Mouse (Mus musculus) 3T3-L1 (cell line): ENCODE results near the gene Elovl7.

Source experiments
- DNase-seq: peaks from one replicate; pipeline ENCODE4 v3.0.0-alpha.2; 2015; ENCODE audit warnings: low read depth, low spot score

Elovl7 gene

DNA sequence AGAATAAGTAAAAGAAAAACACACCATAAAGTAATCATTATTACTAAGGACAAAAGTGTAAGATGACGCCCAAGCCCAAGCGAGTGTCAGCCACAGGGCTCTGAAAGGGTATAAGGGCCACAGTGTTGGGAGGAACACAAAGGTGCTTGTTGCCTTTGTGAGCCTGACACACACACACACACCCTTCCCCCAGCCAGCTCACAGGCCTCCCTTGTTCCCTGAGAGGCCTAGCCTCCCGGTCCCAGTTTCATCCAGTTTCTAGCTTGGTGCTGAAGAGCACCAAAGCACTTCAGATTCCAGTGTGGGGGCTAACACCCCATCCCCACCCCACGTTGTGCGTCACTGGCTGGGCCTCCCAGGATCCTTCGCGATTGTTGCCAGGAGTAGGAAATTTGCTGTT, 87.2 kb downstream of the Elovl7 start:
- DNase-seq = no peak

DNA sequence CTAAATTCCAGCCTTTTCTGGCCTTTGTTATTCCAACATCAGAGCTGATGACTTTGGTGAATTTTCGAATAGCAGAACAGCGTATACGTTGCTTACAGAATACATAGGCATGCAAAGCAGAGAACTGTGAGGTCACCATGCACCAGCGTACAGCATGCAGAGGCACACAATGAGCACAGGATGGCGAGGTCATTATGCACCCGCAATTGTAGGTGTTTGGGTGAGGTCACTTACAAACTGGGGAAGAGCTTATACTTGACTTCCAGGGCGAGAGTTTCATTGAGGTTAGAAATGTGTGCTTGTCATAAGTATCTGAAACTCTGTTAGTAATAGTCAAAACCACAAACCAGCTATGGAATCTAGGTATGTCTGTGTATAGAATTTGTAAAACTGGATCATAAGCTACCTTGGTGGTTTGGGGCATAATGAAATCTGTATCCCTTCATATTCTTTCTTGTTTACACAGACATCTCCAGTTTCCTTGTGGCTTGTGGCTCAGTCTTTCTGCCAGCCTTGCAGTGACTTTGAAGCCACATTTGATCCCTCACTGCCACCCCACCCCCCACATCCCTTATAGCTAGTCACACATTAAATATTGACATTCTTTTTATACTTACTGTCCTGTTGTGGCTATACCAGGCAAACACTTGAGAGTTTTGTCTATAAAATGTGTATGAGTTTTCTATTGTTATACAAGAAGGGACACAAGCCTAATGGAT, 88.9 kb downstream of the Elovl7 start:
- peak; percentile 7 for DNase-seq

DNA sequence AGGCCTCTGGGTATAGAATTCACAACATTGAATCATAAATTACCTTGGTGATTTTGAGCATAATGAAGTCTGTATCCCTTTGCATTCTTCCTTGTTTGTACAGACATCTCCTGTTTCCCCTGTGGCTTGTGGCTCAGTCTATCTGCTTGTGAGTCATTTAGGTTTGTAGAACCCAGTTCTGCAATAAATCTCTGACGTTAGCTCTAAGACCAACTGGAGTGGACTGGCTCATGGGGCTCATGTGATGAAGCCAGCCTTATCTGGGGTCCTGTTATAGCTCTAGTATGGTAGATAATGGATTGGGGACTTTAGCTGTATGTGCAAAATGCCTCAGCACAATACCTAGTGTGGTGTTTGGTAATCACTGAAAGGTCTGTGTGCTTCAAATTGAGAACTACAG, 89.6 kb downstream of the Elovl7 start:
- peak; percentile 25 for DNase-seq

DNA sequence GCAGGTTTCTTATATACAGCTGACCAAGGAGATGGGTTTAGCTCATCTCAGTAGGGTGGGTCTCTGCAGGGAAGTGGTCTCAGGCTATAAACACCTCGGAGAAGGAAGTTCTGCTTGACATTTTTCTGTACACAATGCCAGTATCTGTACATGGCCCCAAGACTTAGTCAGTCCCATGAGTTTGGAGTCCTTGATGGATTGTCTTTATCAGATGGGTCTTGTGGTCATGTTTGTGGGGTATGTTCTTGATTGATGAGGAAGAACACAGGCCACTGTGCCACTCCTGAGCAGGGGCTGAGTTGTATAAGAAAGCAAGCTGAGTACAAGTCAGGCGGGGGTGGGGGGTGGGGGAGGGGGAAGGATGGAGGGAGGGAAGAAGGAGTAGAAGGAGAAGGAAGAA, 90.5 kb downstream of the Elovl7 start:
- no peak for DNase-seq

DNA sequence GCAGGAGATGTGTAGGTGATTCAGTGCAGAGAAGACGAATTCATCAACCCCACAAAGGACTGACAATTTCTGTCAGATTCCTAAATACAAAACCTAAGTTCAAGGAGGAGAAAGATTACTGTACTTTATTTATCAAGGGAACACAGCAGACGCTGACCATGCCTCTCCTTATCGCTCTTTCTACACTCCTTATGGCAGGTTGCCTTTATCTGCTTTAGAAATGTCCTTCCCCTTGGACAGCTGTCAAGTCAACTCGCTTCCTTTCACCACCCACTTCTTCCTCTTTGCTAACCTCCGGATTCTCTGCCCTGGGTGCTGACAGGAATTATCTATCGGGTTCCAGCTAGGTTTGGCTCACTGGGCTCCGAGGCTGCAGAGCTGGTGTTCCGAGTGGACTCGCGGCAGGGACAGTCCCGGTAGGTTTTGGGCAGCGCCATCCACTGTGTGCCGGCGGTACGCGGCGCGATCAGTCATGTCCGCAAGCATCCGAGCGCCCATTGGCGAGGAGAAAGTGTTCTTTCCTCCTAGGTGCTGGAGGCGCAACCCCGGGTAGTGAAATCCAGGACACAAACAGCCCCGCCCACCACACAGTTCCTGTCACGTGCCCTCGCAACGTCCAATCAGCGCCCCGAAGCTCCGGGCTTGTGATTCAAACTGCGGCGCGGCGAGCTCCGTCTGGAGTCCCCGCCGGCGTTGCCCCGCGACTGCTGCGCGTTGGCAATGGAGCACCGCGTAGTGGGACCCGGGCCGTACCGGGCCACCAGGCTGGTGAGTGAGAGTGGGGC, 101.7 kb downstream of the Elovl7 start, which contains the start of gene Depdc1b:
TSS of gene Depdc1b (plus strand) at position 631 of the 785 bp plus-strand sequence.
- DNase-seq = peak; percentile 95

DNA sequence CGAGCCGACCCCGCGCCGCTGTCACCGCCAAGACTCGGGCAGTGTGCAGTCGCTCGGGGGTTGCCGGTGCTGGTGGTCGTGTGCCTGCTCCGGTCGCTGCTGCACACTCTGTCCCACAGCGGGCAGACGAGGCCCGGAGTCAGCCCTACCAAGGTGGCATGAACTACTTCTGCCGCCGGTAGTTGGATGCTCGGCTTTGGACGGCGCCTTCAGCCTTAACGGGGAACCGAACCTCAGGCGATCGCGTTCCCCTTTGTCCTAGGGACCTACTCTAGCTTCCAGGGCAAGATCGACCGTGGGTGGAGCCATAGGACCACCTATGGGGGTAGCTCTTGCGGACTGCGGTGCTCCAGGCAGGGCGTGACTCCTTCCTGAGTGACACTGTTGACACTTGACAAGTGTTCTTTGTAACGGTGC, 102.3 kb downstream of the Elovl7 start:
- peak; percentile 27 for DNase-seq

DNA sequence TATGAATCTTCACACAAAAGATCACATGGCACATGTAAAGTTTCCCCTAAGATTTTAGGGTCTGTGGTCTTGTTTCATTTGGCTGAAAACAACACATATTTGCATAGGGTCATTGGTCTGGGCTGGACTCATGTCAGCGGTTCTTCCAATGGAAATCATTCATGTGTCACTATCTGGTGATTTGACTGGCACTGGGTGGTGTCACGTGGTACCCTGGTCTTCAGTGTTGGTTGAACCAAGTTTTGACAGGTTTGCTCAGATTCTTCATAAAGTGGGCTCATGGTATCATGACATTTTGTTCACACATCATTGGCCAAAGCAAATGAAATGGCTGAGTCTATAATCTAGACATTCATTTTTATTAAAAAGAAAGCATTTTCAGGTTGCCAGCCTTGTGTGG, 103.2 kb downstream of the Elovl7 start:
- no peak for DNase-seq

DNA sequence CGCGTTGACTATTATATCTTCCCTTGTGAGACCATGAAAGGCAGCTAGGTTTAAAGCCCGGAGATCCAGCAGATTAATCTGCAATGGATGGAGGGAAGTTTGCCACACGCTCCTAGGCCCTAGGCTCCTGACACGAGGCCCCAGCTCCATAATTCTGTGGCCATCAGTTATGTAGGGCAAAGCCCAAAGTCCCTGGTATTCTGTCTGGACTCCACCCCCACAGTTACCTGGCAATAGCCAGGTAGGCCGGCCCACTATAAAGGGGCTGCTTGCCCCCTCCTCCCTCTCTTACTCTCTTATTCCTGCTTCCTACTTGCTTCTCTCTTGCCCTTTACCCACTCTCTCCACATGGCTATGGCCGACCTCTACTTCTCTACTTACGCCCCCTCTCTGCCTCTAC, 104.8 kb downstream of the Elovl7 start:
- no peak for DNase-seq

DNA sequence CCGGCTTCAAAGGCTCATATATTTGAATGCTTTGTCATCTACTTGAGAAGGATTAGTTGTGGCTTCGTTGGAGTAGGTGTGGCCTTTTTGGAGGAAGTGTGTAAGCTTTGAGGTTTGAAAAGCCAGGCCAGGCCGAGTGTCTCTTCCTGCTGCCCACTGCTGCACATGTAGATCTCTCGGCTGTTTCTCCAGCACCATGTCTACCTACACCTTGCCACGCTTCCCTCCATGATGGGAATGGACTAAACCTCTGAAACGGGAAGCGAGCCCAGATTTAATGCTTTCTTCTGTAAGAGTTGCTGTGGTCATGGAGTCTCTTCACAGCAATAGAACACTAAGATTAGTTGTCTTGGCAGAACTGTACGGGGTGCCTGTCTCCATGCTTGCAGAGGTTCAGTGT, 106.0 kb downstream of the Elovl7 start:
- no peak for DNase-seq

DNA sequence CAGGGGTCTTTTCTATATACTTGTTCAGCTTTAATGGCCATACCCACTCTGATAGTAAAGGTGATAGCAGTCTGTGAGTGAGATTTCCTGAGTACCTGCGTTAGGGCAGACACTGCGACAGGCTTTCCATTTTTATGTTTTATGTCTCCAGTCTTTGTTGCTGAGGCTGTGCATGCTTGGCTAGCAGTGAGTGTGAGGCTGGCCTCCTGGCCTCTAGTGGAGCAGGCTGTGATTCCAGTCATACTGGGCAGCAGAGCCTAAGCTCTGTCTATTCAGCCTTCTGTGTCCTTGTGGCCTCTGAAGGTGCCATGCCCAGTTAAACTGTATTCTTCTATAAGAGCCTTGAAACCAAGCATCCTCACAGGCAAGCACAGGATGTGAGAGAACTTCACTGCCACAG, 108.3 kb downstream of the Elovl7 start:
- DNase-seq = no peak

DNA sequence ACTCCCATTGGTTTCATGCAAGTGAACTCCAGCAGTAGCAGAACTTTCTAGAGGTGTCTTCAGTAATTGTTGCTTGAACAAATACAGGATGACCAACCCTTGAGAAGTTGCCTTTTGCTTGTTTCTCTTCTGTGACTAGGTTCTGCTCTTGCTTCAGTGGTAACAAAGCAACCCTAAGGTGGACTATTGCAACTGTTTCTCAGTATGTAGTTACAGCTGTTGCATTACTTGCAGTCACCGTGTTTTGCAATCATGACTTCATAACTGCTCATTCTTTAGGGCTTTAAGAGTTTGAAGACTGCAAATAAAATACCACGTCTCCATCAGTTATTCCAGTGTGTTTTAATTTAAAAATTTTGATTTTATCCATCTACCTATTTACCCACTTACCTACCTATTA, 109.1 kb downstream of the Elovl7 start:
- no peak for DNase-seq

DNA sequence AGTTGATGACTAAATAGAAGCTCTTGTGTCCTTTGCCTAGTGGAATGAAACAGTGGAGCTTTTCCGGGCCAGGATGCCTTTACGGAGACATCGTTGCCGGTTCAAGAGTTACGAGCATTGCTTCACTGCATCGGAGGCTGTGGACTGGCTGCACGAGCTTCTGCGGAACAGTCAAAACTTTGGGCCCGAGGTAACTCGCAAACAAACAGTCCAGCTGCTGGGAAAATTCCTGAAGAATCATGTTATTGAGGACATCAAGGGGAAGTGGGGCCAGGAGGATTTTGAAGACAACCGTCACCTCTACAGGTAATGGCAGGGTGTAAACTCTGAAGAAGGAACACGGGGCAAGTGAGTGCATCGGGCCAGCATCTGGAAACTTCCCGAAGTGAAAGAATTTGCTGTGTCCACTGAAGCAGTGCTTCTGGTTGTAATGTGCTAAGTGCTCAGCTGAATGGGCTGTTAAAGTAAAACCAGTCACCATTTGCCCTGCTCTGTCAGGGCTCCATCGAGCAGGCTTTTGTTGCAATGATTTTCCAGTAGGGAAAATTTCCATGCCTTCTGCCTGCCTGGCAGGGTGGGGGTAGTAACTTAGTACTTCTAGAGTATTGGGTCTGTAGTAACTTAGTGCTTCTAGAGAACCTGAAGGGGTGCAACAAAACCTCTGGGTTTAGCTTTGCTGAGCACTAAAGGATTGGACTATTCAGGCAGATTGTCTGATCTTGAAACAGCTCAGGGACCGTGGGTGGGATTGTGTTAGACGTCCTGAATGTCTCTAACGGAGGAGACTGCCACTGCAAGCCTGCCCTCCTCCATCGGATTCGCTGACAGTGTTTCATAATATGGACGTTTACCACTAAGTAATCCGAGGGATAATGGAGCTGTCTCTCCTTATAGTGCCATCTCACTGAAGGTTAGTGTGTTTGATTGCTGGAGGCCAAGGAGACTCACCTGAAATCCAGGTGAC, 109.9 kb downstream of the Elovl7 start:
- no peak for DNase-seq

DNA sequence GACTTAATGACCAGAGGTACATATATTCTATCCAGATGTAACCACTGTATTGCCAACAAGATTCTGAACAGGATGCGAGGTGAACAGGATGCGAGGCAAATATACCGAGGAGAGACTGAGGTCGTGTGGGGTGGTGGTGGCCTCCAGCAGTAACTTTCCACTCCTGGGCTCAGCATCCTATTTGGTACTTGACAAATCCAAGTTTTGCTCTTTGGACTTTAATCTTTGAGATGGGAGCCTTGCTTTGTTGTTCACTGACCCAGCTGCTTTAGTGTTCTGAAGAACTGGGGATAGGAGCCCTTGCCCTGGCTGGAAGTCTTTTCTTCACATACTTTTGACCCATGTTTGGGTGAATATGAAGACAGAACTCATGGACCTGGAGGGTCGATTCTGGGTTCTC, 111.7 kb downstream of the Elovl7 start:
- DNase-seq = no peak

DNA sequence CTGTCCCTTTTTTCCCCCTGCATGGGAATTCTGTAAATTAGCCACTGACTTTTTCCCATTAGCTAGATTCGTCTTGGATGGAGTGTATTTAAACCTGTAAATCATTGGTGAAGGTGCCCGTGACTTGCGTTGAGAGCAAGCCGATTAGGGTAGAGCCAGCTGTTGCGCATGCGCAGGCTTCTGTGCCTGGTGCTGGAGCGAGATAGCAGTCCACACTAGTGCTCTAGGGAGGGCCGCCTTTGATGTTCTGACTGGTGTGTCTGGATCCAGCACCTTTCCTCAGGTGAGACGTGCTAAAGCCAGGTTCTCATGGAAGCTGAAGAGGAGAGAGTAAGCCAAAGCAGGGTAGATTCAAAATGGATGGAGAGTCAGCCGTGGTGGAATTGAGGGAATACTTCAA, 112.1 kb downstream of the Elovl7 start:
- no peak for DNase-seq

DNA sequence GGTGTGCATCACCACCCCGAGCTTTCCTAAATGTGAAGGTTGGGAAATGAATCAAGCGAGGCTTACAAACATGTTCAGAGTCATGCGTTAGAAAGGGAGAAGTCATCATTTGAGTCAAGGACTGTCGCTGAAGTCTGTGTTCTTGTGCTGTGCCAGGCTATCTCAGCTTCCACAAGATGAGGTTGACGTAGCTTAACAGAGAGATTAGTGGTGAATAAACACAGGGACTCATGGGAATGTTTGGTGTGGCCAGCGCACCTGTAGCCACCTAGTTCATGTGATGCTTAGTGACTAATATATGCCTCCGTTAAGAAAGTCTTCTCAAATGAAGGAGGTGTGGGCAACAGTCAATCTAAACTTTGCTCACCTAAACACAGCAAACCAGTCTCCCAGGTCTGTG, 112.8 kb downstream of the Elovl7 start:
- no peak for DNase-seq

DNA sequence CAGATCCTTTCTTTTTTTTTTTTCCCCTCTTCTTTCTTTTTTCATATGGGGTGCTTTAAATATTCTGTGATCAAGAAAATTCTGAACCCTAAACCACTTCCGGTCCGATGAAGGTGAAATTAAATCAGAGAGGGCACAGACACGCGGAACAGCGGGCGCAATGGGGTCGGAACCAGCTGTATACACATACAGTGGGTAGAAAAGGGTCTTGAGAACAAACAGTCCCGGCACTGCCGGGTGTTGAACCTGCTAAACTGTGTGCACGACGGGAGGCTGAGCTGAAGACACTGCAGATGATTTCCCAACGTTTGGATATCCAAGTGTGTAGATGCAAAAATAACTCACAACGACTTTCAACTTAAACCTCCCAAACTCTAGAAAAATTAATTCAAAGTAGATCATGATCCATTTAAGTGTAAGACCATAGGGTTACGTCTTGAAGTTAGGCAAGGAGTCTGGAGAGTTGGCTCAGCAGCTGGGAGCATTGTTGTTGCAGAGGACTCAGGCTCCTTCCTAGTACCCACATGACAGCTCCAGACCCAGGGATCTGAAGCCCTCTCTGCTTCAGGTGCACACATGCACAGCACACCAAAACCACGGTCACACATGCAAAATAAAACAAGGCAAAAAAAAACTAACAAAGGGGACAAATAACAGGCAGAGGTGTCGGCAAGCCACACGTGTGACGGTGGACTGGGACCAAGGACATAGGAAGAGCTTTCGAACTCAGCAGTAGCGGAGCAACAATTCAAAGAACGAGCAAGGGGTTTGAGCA, 114.4 kb downstream of the Elovl7 start:
- DNase-seq = no peak

DNA sequence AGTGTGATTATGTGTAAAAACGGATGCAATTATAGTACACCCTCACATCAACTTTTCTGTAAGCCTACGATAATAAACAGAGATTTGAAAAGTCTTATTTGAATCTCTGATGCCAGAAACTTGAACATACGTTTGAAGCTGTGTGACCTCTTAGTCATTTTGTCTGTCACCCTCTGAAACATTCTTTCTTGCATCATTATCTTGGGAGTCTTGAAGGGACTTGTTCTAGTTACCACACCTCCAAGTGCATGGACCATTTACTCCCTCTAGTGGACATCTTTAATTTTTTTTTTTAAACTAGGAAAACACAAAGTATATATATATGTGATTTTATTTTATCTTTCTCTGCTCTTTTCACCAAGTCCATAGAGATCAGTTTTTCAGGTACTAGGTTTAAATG, 115.5 kb downstream of the Elovl7 start:
- peak; percentile 70 for DNase-seq
